ENCODE assay signal across 10 mouse cellular contexts in genomic region chr15:83036089-83036488, GRCm38 (mm10). TPM values are rescaled to one million over a fixed set of nuclear protein-coding genes. Genes with fewer than 3 reads are reported as not detected.
DNase-seq lines count a peak whose midpoint lies in the region; ATAC-seq and TF ChIP-seq lines count a peak whose summit lies in the region.
"Had no signal": no experiment of that assay in that cellular context is flagged by ENCODE, and none has a peak within 500 bp of the region (broad histone marks: within the 10 kb centered on the region; RNA-seq: fewer than 3 reads in every experiment).

No protein-coding gene starts in this region.

- no peak for TF ChIP-seq POLR2A in liver, adult 2 months (IDR thresholded peaks at IDR 0.05; ENCODE audit: extremely low read depth, insufficient read depth, low read length)

- DNase-seq in liver, adult 2 months (ENCODE audit: extremely low read depth, low read depth, low spot score): peak; percentile 40
- no peak for DNase-seq in liver, embryonic 11.5 days (ENCODE audit: low spot score)
- DNase-seq in thymus, postnatal 36 days: peak; percentile 60 to 70
- DNase-seq in midbrain, postnatal 0 days (ENCODE audit: low spot score): no peak
- DNase-seq in testis, postnatal 10 days (ENCODE audit: low spot score): no peak
- DNase-seq: lung, embryonic 14.5 days had no signal

- no peaks in the 10 kb centered on the region for H3K9me3 ChIP-seq in liver, embryonic 11.5 days (ENCODE audit: control insufficient read depth, low read length)
- no peaks in the 10 kb centered on the region for H3K9me3 ChIP-seq in midbrain, postnatal 0 days (ENCODE audit: low read length)
- H3K9me3 ChIP-seq: embryonic facial prominence, embryonic 13.5 days had no signal

- no peak overlapping the region for H3K4me3 ChIP-seq in liver, adult 2 months (ENCODE audit: insufficient read depth, low read depth, low read length)
- H3K4me3 ChIP-seq in liver, embryonic 11.5 days (ENCODE audit: low read depth, low read length): no peak overlapping the region
- no peak overlapping the region for H3K4me3 ChIP-seq in midbrain, postnatal 0 days (ENCODE audit: low read depth, low read length)
- H3K4me3 ChIP-seq: embryonic facial prominence, embryonic 13.5 days had no signal

- no peaks in the 10 kb centered on the region for H3K36me3 ChIP-seq in liver, adult 2 months (ENCODE audit: control insufficient read depth, insufficient read depth, low read length)
- no peaks in the 10 kb centered on the region for H3K36me3 ChIP-seq in liver, embryonic 11.5 days (ENCODE audit: control insufficient read depth, insufficient read depth, low read length)
- H3K36me3 ChIP-seq in midbrain, postnatal 0 days (ENCODE audit: insufficient read depth, low read length): no peaks in the 10 kb centered on the region
- H3K36me3 ChIP-seq: embryonic facial prominence, embryonic 13.5 days had no signal

- 68% methylated on average over 7 of the region's 7 CpGs for WGBS in liver, adult 2 months
- WGBS in liver, embryonic 11.5 days: 31% methylated on average over 7 of the region's 7 CpGs
- 55% methylated on average over 7 of the region's 7 CpGs for WGBS in midbrain, postnatal 0 days

- ATAC-seq in liver, embryonic 11.5 days (replicated peaks; ENCODE audit: low FRiP score): no peak
- peak; percentile 64 for ATAC-seq in common myeloid progenitor, adult 5-6 weeks (replicated peaks; ENCODE audit: low read depth, poor library complexity, severe bottlenecking)
- ATAC-seq in monocyte, adult 5-6 weeks (replicated peaks; ENCODE audit: insufficient number of reproducible peaks, low FRiP score, low TSS enrichment, poor library complexity, severe bottlenecking): peak; percentile 55
- ATAC-seq in midbrain, postnatal 0 days (ENCODE audit: low FRiP score): no peak
- ATAC-seq: hindbrain, postnatal 0 days had no signal

- no peak overlapping the region for H3K27ac ChIP-seq in liver, adult 2 months (replicated peaks; ENCODE audit: insufficient read depth, low read depth, low read length)
- no peak overlapping the region for H3K27ac ChIP-seq in liver, embryonic 11.5 days (ENCODE audit: low read depth, low read length)
- no peak overlapping the region for H3K27ac ChIP-seq in midbrain, postnatal 0 days (ENCODE audit: low read depth, low read length)
- H3K27ac ChIP-seq: embryonic facial prominence, embryonic 13.5 days; hindbrain, postnatal 0 days had no signal

- H3K79me2 ChIP-seq in liver, adult 2 months (ENCODE audit: control insufficient read depth, insufficient read depth, low read length): no peaks in the 10 kb centered on the region

- H3K4me1 ChIP-seq in liver, adult 2 months (ENCODE audit: control insufficient read depth, insufficient read depth, low read length): no peaks in the 10 kb centered on the region
- H3K4me1 ChIP-seq in liver, embryonic 11.5 days (replicated peaks; ENCODE audit: control insufficient read depth, insufficient read depth, low read length): peaks cover 16% of the 10 kb centered on the region
- H3K4me1 ChIP-seq in midbrain, postnatal 0 days (ENCODE audit: insufficient read depth, low read length): peaks cover 16% of the 10 kb centered on the region

- no peak overlapping the region for H3K9ac ChIP-seq in liver, adult 2 months (ENCODE audit: low read depth, low read length)
- H3K9ac ChIP-seq in liver, embryonic 11.5 days (ENCODE audit: low read depth, low read length): no peak overlapping the region
- no peak overlapping the region for H3K9ac ChIP-seq in midbrain, postnatal 0 days (replicated peaks; ENCODE audit: low read length, poor library complexity, severe bottlenecking)
- H3K9ac ChIP-seq: embryonic facial prominence, embryonic 13.5 days; lung, embryonic 14.5 days had no signal

- no peaks in the 10 kb centered on the region for H3K27me3 ChIP-seq in liver, adult 2 months (ENCODE audit: control insufficient read depth, insufficient read depth, low read length)
- H3K27me3 ChIP-seq in liver, embryonic 11.5 days (replicated peaks; ENCODE audit: control insufficient read depth, insufficient read depth, low read length): peaks cover 10% of the 10 kb centered on the region
- H3K27me3 ChIP-seq in midbrain, postnatal 0 days (ENCODE audit: insufficient read depth, low read length): no peaks in the 10 kb centered on the region

- no peak for TF ChIP-seq CTCF in liver, adult 2 months (IDR thresholded peaks at IDR 0.05; ENCODE audit: low read depth, low read length)
- no peak for TF ChIP-seq CTCF in midbrain, postnatal 0 days (IDR thresholded peaks at IDR 0.05)

- no peak overlapping the region for H3K4me2 ChIP-seq in liver, embryonic 11.5 days
- no peak overlapping the region for H3K4me2 ChIP-seq in midbrain, postnatal 0 days (ENCODE audit: low read depth, low read length, poor library complexity, severe bottlenecking)
- H3K4me2 ChIP-seq: embryonic facial prominence, embryonic 13.5 days; lung, embryonic 14.5 days had no signal

RNA-seq across cellular contexts. Expression of gene Nfam1, which starts 3.0 kb away (rescaled TPM):
- 1.1 and 1.5 TPM in 2 replicates for total RNA-seq in liver, adult 2 months (2014; rRNA removed)
- polyA plus RNA-seq in liver, adult 2 months (2012; rRNA removed): 1.8 and 3.2 TPM in 2 replicates
- polyA plus RNA-seq in liver, embryonic 11.5 days (2014; fragmentation: Nextera tagmentation; extraction: Ambion mirVana): 6.6 and 7.4 TPM in 2 replicates
- total RNA-seq in common myeloid progenitor, adult 5-6 weeks (2017): 23.1 and 25.0 TPM in 2 replicates
- 156 to 182 TPM (median 181 TPM) in 3 replicates for total RNA-seq in monocyte, adult 5-6 weeks (2017)
- 3.3 and 4.1 TPM in 2 replicates for total RNA-seq in midbrain, postnatal 0 days (2014; rRNA removed)
- polyA plus RNA-seq in midbrain, postnatal 0 days (2015; fragmentation: Nextera tagmentation; extraction: Ambion mirVana): 1.9 and 2.6 TPM in 2 replicates

RNA-seq across cellular contexts. Expression of gene Tcf20, which starts 48.4 kb away (rescaled TPM):
- total RNA-seq in liver, adult 2 months (2014; rRNA removed): 22.6 and 23.4 TPM in 2 replicates
- 8.7 and 10.9 TPM in 2 replicates for polyA plus RNA-seq in liver, adult 2 months (2012; rRNA removed)
- 6.4 and 7.1 TPM in 2 replicates for polyA plus RNA-seq in liver, embryonic 11.5 days (2014; fragmentation: Nextera tagmentation; extraction: Ambion mirVana)
- total RNA-seq in common myeloid progenitor, adult 5-6 weeks (2017): 101 and 107 TPM in 2 replicates
- 77.4 to 104 TPM (median 81.3 TPM) in 3 replicates for total RNA-seq in monocyte, adult 5-6 weeks (2017)
- 125 and 131 TPM in 2 replicates for total RNA-seq in midbrain, postnatal 0 days (2014; rRNA removed)
- polyA plus RNA-seq in midbrain, postnatal 0 days (2015; fragmentation: Nextera tagmentation; extraction: Ambion mirVana): 10.6 and 11.8 TPM in 2 replicates

RNA-seq across cellular contexts. Expression of gene Serhl, which starts 53.2 kb away (rescaled TPM):
- total RNA-seq in liver, adult 2 months (2014; rRNA removed): 51.6 and 58.1 TPM in 2 replicates
- 59.6 and 80.6 TPM in 2 replicates for polyA plus RNA-seq in liver, adult 2 months (2012; rRNA removed)
- 45.8 and 49.4 TPM in 2 replicates for polyA plus RNA-seq in liver, embryonic 11.5 days (2014; fragmentation: Nextera tagmentation; extraction: Ambion mirVana)
- 30.7 and 35.2 TPM in 2 replicates for total RNA-seq in common myeloid progenitor, adult 5-6 weeks (2017)
- 16.9 to 26.7 TPM (median 20.9 TPM) in 3 replicates for total RNA-seq in monocyte, adult 5-6 weeks (2017)
- 4.2 and 6.7 TPM in 2 replicates for total RNA-seq in midbrain, postnatal 0 days (2014; rRNA removed)
- polyA plus RNA-seq in midbrain, postnatal 0 days (2015; fragmentation: Nextera tagmentation; extraction: Ambion mirVana): 38.5 and 40.0 TPM in 2 replicates

Comparison
In these comparisons a context has a peak if more than half of its experiments do, and no peak if none do; other contexts are left out.
1. DNase-seq: peak in liver, adult 2 months (single experiment) and thymus, postnatal 36 days (2 of 2); none in liver, embryonic 11.5 days (single experiment), midbrain, postnatal 0 days (single experiment) and testis, postnatal 10 days (single experiment).
2. ATAC-seq: peak in common myeloid progenitor, adult 5-6 weeks (single experiment) and monocyte, adult 5-6 weeks (single experiment); none in liver, embryonic 11.5 days (single experiment) and midbrain, postnatal 0 days (single experiment).